Mouse (Mus musculus): Measurements from ENCODE around the gene Fam25c. TPM values are rescaled to one million over a fixed set of nuclear protein-coding genes. Genes with fewer than 3 reads are reported as not detected.

Fam25c gene
- polyA plus RNA-seq, 1 experiment: not detected

- 34% methylated on average over 5 of the region's 5 CpGs for WGBS
- DNase-seq (ENCODE audit: low read depth, low spot score): no peak
These were observed 52.5 kb downstream of the Fam25c start for GRCm38 (mm10) chr14:34302681-34303242.

Other genes with a start within 250 kb of the Fam25c start
- gene Npy4r, start 202.9 kb downstream of the Fam25c start, polyA plus RNA-seq (2012; rRNA removed): 0.47 and 1.1 TPM in 2 replicates
- 0.04 TPM in 2 replicates for gene Gprin2, start 153.8 kb downstream of the Fam25c start, polyA plus RNA-seq (2012; rRNA removed)
- gene Syt15, start 135.8 kb downstream of the Fam25c start, polyA plus RNA-seq (2012; rRNA removed): 1.4 and 2.7 TPM in 2 replicates
- gene Shld2, start 44.9 kb downstream of the Fam25c start, polyA plus RNA-seq (2012; rRNA removed): 0.87 and 1.3 TPM in 2 replicates
- gene Glud1, start 44.7 kb downstream of the Fam25c start, polyA plus RNA-seq (2012; rRNA removed): 48.1 and 133 TPM in 2 replicates
- gene Sncg, start 19.4 kb upstream of the Fam25c start, polyA plus RNA-seq (2012; rRNA removed): 14.2 and 21.6 TPM in 2 replicates
- 3.7 and 6.0 TPM in 2 replicates for gene Mmrn2, start 20.0 kb upstream of the Fam25c start, polyA plus RNA-seq (2012; rRNA removed)
- 6.9 and 14.4 TPM in 2 replicates for gene Bmpr1a, start 147.9 kb upstream of the Fam25c start, polyA plus RNA-seq (2012; rRNA removed)
- 0.26 TPM in 1 of 2 replicates, not detected in the other for gene 9230112D13Rik, start 167.4 kb upstream of the Fam25c start, polyA plus RNA-seq (2012; rRNA removed)
- 19.5 and 45.8 TPM in 2 replicates for gene Ldb3, start 233.2 kb upstream of the Fam25c start, polyA plus RNA-seq (2012; rRNA removed)
- 0.15 TPM in 1 of 2 replicates, not detected in the other for gene Opn4, start 244.7 kb upstream of the Fam25c start, polyA plus RNA-seq (2012; rRNA removed)

Measured in large intestine, adult 2 months (tissue).